Comparison of ENCODE assay signal across 13 mouse cellular contexts in genomic region chr11:59778874-59779223, GRCm38 (mm10). TPM values are rescaled to one million over a fixed set of nuclear protein-coding genes. Genes with fewer than 3 reads are reported as not detected.
DNase-seq lines count a peak whose midpoint lies in the region; ATAC-seq and TF ChIP-seq lines count a peak whose summit lies in the region.
"Had no signal": no experiment of that assay in that cellular context is flagged by ENCODE, and none has a peak within 500 bp of the region (broad histone marks: within the 10 kb centered on the region; RNA-seq: fewer than 3 reads in every experiment).

No protein-coding gene starts in this region.

- H3K27me3 ChIP-seq in heart, postnatal 0 days (ENCODE audit: control insufficient read depth, insufficient read depth, low read length): no peaks in the 10 kb centered on the region
- no peaks in the 10 kb centered on the region for H3K27me3 ChIP-seq in heart, embryonic 10.5 days (ENCODE audit: insufficient read depth, poor library complexity, severe bottlenecking)
- no peaks in the 10 kb centered on the region for H3K27me3 ChIP-seq in limb, embryonic 13.5 days
- no peaks in the 10 kb centered on the region for H3K27me3 ChIP-seq in limb, embryonic 10.5 days (ENCODE audit: low read depth, poor library complexity, severe bottlenecking)
- no peaks in the 10 kb centered on the region for H3K27me3 ChIP-seq in stomach, embryonic 15.5 days (replicated peaks)
- H3K27me3 ChIP-seq in stomach, postnatal 0 days (ENCODE audit: control insufficient read depth, insufficient read depth, low read length): no peaks in the 10 kb centered on the region
- no peaks in the 10 kb centered on the region for H3K27me3 ChIP-seq in stomach, embryonic 16.5 days (ENCODE audit: control insufficient read depth, insufficient read depth, low read length)
- H3K27me3 ChIP-seq: neural tube, embryonic 15.5 days had no signal

- H3K4me2 ChIP-seq in heart, postnatal 0 days (ENCODE audit: low read depth, low read length): no peak overlapping the region
- no peak overlapping the region for H3K4me2 ChIP-seq in limb, embryonic 13.5 days (replicated peaks)
- no peak overlapping the region for H3K4me2 ChIP-seq in stomach, embryonic 15.5 days
- H3K4me2 ChIP-seq in stomach, postnatal 0 days (replicated peaks; ENCODE audit: low read depth): no peak overlapping the region
- H3K4me2 ChIP-seq in stomach, embryonic 16.5 days (ENCODE audit: low read depth, low read length): no peak overlapping the region
- H3K4me2 ChIP-seq: neural tube, embryonic 15.5 days had no signal

- 47% methylated on average over 1 of the region's 1 CpGs for WGBS in heart, postnatal 0 days
- WGBS in heart, embryonic 10.5 days: 73% methylated on average over 1 of the region's 1 CpGs
- 75% methylated on average over 1 of the region's 1 CpGs for WGBS in limb, embryonic 13.5 days
- WGBS in limb, embryonic 10.5 days: 92% methylated on average over 1 of the region's 1 CpGs
- 84% methylated on average over 1 of the region's 1 CpGs for WGBS in stomach, embryonic 15.5 days
- 78% methylated on average over 1 of the region's 1 CpGs for WGBS in stomach, postnatal 0 days
- 78% methylated on average over 1 of the region's 1 CpGs for WGBS in stomach, embryonic 16.5 days

- no peak overlapping the region for H3K27ac ChIP-seq in heart, postnatal 0 days (ENCODE audit: low read depth)
- no peak overlapping the region for H3K27ac ChIP-seq in heart, embryonic 10.5 days
- no peak overlapping the region for H3K27ac ChIP-seq in limb, embryonic 13.5 days
- no peak overlapping the region for H3K27ac ChIP-seq in limb, embryonic 10.5 days
- no peak overlapping the region for H3K27ac ChIP-seq in stomach, embryonic 15.5 days
- no peak overlapping the region for H3K27ac ChIP-seq in stomach, postnatal 0 days (replicated peaks)
- H3K27ac ChIP-seq in stomach, embryonic 16.5 days (ENCODE audit: low read length): no peak overlapping the region
- H3K27ac ChIP-seq: midbrain, embryonic 10.5 days; neural tube, embryonic 15.5 days had no signal

- no peaks in the 10 kb centered on the region for H3K9me3 ChIP-seq in heart, postnatal 0 days (replicated peaks; ENCODE audit: control insufficient read depth, low read length)
- H3K9me3 ChIP-seq in heart, embryonic 10.5 days: no peaks in the 10 kb centered on the region
- no peaks in the 10 kb centered on the region for H3K9me3 ChIP-seq in limb, embryonic 13.5 days
- H3K9me3 ChIP-seq in limb, embryonic 10.5 days (replicated peaks): no peaks in the 10 kb centered on the region
- H3K9me3 ChIP-seq in stomach, embryonic 15.5 days: no peaks in the 10 kb centered on the region
- no peaks in the 10 kb centered on the region for H3K9me3 ChIP-seq in stomach, postnatal 0 days (ENCODE audit: control insufficient read depth, low read length)
- no peaks in the 10 kb centered on the region for H3K9me3 ChIP-seq in stomach, embryonic 16.5 days (replicated peaks; ENCODE audit: control insufficient read depth, low read length)
- H3K9me3 ChIP-seq: midbrain, embryonic 10.5 days; neural tube, embryonic 15.5 days had no signal

- no peak for TF ChIP-seq EP300 in heart, postnatal 0 days (IDR thresholded peaks at IDR 0.05; ENCODE audit: low read depth)
- no peak for TF ChIP-seq EP300 in stomach, postnatal 0 days (optimal IDR thresholded peaks at IDR 0.05)

- H3K4me1 ChIP-seq in heart, postnatal 0 days (ENCODE audit: control insufficient read depth, insufficient read depth): peaks cover 7% of the 10 kb centered on the region
- peaks cover 18% of the 10 kb centered on the region for H3K4me1 ChIP-seq in heart, embryonic 10.5 days
- no peaks in the 10 kb centered on the region for H3K4me1 ChIP-seq in limb, embryonic 13.5 days
- H3K4me1 ChIP-seq in limb, embryonic 10.5 days: no peaks in the 10 kb centered on the region
- 0 out of 2 replicates have a peak, but pooled peaks cover 2% of the 10 kb centered on the region for H3K4me1 ChIP-seq in stomach, embryonic 15.5 days
- no peaks in the 10 kb centered on the region for H3K4me1 ChIP-seq in stomach, postnatal 0 days (replicated peaks; ENCODE audit: control insufficient read depth, insufficient read depth)
- H3K4me1 ChIP-seq in stomach, embryonic 16.5 days (ENCODE audit: control insufficient read depth, insufficient read depth, low read length): no peaks in the 10 kb centered on the region
- H3K4me1 ChIP-seq: neural tube, embryonic 15.5 days had no signal

- DNase-seq in heart, postnatal 0 days (ENCODE audit: low spot score): no peak
- DNase-seq in heart, embryonic 10.5 days (ENCODE audit: low spot score): no peak
- DNase-seq in limb, embryonic 10.5 days (ENCODE audit: low spot score): no peak
- no peak for DNase-seq in stomach, postnatal 0 days (ENCODE audit: low spot score)
- no peak for DNase-seq in frontal cortex, postnatal 14 days (ENCODE audit: low spot score in 2 of 2)

- no peak overlapping the region for H3K9ac ChIP-seq in heart, postnatal 0 days (replicated peaks; ENCODE audit: low read depth, low read length)
- H3K9ac ChIP-seq in limb, embryonic 13.5 days: no peak overlapping the region
- H3K9ac ChIP-seq in stomach, embryonic 15.5 days: no peak overlapping the region
- no peak overlapping the region for H3K9ac ChIP-seq in stomach, postnatal 0 days (ENCODE audit: low read length)
- no peak overlapping the region for H3K9ac ChIP-seq in stomach, embryonic 16.5 days (ENCODE audit: low read length)
- H3K9ac ChIP-seq: neural tube, embryonic 15.5 days had no signal

- H3K36me3 ChIP-seq in heart, postnatal 0 days (replicated peaks; ENCODE audit: control insufficient read depth, insufficient read depth, low read length): peaks cover 37% of the 10 kb centered on the region
- peaks cover 47% of the 10 kb centered on the region for H3K36me3 ChIP-seq in heart, embryonic 10.5 days
- peaks cover 50% of the 10 kb centered on the region for H3K36me3 ChIP-seq in limb, embryonic 13.5 days
- peaks cover 48% of the 10 kb centered on the region for H3K36me3 ChIP-seq in limb, embryonic 10.5 days
- H3K36me3 ChIP-seq in stomach, embryonic 15.5 days: peaks cover 36% of the 10 kb centered on the region
- peaks cover 22% of the 10 kb centered on the region for H3K36me3 ChIP-seq in stomach, postnatal 0 days (ENCODE audit: control insufficient read depth, insufficient read depth, low read length)
- peaks cover 14% of the 10 kb centered on the region for H3K36me3 ChIP-seq in stomach, embryonic 16.5 days (ENCODE audit: control insufficient read depth, insufficient read depth, low read length)

- no peak for TF ChIP-seq CTCF in heart, postnatal 0 days (IDR thresholded peaks at IDR 0.05; ENCODE audit: low read depth)
- TF ChIP-seq CTCF in stomach, postnatal 0 days (IDR thresholded peaks at IDR 0.05; ENCODE audit: low read depth): no peak

- peak; percentile 20; the same call in 1 of the 2 replicates for ATAC-seq in heart, postnatal 0 days (ENCODE audit: insufficient read depth, low read depth)
- ATAC-seq in limb, embryonic 13.5 days (ENCODE audit: low FRiP score, low read depth): peak; percentile 51; the same call in 1 of the 2 replicates
- ATAC-seq in stomach, embryonic 15.5 days (ENCODE audit: insufficient read depth, low FRiP score, low read depth): peak; percentile 14; the same call in 1 of the 2 replicates
- ATAC-seq in stomach, postnatal 0 days (ENCODE audit: low FRiP score, low TSS enrichment): no peak; the same call in 1 of the 2 replicates
- ATAC-seq in stomach, embryonic 16.5 days (ENCODE audit: insufficient read depth, low FRiP score): peak; percentile 30; the same call in 1 of the 2 replicates
- ATAC-seq: forebrain, embryonic 14.5 days had no signal

- no peak overlapping the region for H3K4me3 ChIP-seq in heart, postnatal 0 days (ENCODE audit: low read depth, low read length)
- H3K4me3 ChIP-seq in heart, embryonic 10.5 days: no peak overlapping the region
- no peak overlapping the region for H3K4me3 ChIP-seq in limb, embryonic 13.5 days
- H3K4me3 ChIP-seq in limb, embryonic 10.5 days: no peak overlapping the region
- no peak overlapping the region for H3K4me3 ChIP-seq in stomach, embryonic 15.5 days (replicated peaks)
- H3K4me3 ChIP-seq in stomach, postnatal 0 days (ENCODE audit: low read depth, low read length): no peak overlapping the region
- no peak overlapping the region for H3K4me3 ChIP-seq in stomach, embryonic 16.5 days (replicated peaks; ENCODE audit: low read length)
- H3K4me3 ChIP-seq: midbrain, embryonic 10.5 days; myocyte; neural tube, embryonic 15.5 days had no signal

RNA-seq across cellular contexts. Expression of gene Pld6, which starts 8.6 kb away (rescaled TPM):
- not detected in 2 replicates for total RNA-seq in heart, postnatal 0 days (2014; rRNA removed; ENCODE audit: low replicate concordance)
- 3.3 and 3.4 TPM in 2 replicates for polyA plus RNA-seq in heart, postnatal 0 days (2015; fragmentation: Nextera tagmentation; extraction: Ambion mirVana)
- polyA plus RNA-seq in heart, embryonic 10.5 days (2016; fragmentation: Nextera tagmentation; extraction: Ambion mirVana): 5.3 and 6.5 TPM in 2 replicates
- 4.7 and 4.9 TPM in 2 replicates for polyA plus RNA-seq in limb, embryonic 13.5 days (2015; fragmentation: Nextera tagmentation; extraction: Ambion mirVana)
- polyA plus RNA-seq in limb, embryonic 10.5 days (2016; fragmentation: Nextera tagmentation; extraction: Ambion mirVana): 4.5 and 4.9 TPM in 2 replicates
- polyA plus RNA-seq in stomach, embryonic 15.5 days (2015; fragmentation: Nextera tagmentation; extraction: Ambion mirVana): 3.8 and 5.1 TPM in 2 replicates
- 5.9 and 6.7 TPM in 2 replicates for polyA plus RNA-seq in stomach, postnatal 0 days (2015; fragmentation: Nextera tagmentation; extraction: Ambion mirVana)
- polyA plus RNA-seq in stomach, embryonic 16.5 days (2015; fragmentation: Nextera tagmentation; extraction: Ambion mirVana): 6.0 and 7.7 TPM in 2 replicates
- total RNA-seq: gastrocnemius, postnatal 36 days had no signal

RNA-seq across cellular contexts. Expression of gene Flcn, which starts 31.0 kb away (rescaled TPM):
- 38.2 and 46.9 TPM in 2 replicates for total RNA-seq in heart, postnatal 0 days (2014; rRNA removed; ENCODE audit: low replicate concordance)
- 43.0 and 43.3 TPM in 2 replicates for polyA plus RNA-seq in heart, postnatal 0 days (2015; fragmentation: Nextera tagmentation; extraction: Ambion mirVana)
- polyA plus RNA-seq in heart, embryonic 10.5 days (2016; fragmentation: Nextera tagmentation; extraction: Ambion mirVana): 24.7 and 25.0 TPM in 2 replicates
- polyA plus RNA-seq in limb, embryonic 13.5 days (2015; fragmentation: Nextera tagmentation; extraction: Ambion mirVana): 38.4 and 40.8 TPM in 2 replicates
- polyA plus RNA-seq in limb, embryonic 10.5 days (2016; fragmentation: Nextera tagmentation; extraction: Ambion mirVana): 32.8 and 36.6 TPM in 2 replicates
- 27.8 and 30.6 TPM in 2 replicates for polyA plus RNA-seq in stomach, embryonic 15.5 days (2015; fragmentation: Nextera tagmentation; extraction: Ambion mirVana)
- 16.1 and 16.9 TPM in 2 replicates for polyA plus RNA-seq in stomach, postnatal 0 days (2015; fragmentation: Nextera tagmentation; extraction: Ambion mirVana)
- polyA plus RNA-seq in stomach, embryonic 16.5 days (2015; fragmentation: Nextera tagmentation; extraction: Ambion mirVana): 34.1 and 35.6 TPM in 2 replicates
